Mouse (Mus musculus): ENCODE results near the gene Cdh18. TPM values are rescaled to one million over a fixed set of nuclear protein-coding genes. Genes with fewer than 3 reads are reported as not detected.
A peak's percentile ranks its signal among the peaks of the same experiment; 100 is the strongest.
"Not testable (repeated sequence)": the region's sequence is repeated elsewhere in the genome, so short reads cannot be mapped to it uniquely, and the experiment has no call there.

The Cdh18 gene
- polyA plus RNA-seq, 1 experiment from 2014 or later: 0.12 TPM

DNA sequence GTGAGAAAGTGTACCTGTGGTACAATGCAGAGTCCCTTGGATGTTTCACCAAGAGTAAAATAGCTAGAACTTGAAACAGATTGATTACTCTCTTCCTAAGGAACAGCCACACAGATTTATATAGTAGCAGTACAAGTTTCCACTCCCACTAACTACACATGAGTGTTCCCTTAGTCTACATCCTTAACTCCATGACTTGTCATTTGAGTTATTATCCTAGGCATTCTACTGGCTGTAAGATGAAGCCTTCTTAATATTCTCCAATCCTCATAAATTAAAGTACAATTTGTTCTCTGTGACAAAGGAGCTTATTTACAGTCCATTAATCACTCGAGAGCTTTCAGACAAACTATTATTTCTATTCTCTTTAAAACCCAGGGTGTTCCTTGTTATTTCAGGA, 756.2 kb downstream of the Cdh18 start:
- 19% methylated on average over 1 of the region's 1 CpGs for WGBS
- H3K9ac ChIP-seq (replicated peaks; ENCODE audit: low read length): no peak overlapping the region
- H3K36me3 ChIP-seq (ENCODE audit: insufficient read depth, low read length): no peaks in the 10 kb centered on the region
- H3K4me3 ChIP-seq (ENCODE audit: low read length): no peak overlapping the region
- no peak overlapping the region for H3K4me2 ChIP-seq (replicated peaks; ENCODE audit: low read depth, low read length)
- ATAC-seq (ENCODE audit: low FRiP score, low TSS enrichment): peak; percentile 71; the same call in 1 of the 2 replicates
- H3K27ac ChIP-seq (ENCODE audit: low read length): no peak overlapping the region
- no peaks in the 10 kb centered on the region for H3K9me3 ChIP-seq (ENCODE audit: low read length)
- no peaks in the 10 kb centered on the region for H3K4me1 ChIP-seq (ENCODE audit: insufficient read depth, low read length)
- H3K27me3 ChIP-seq (ENCODE audit: insufficient read depth, low read length): no peaks in the 10 kb centered on the region

DNA sequence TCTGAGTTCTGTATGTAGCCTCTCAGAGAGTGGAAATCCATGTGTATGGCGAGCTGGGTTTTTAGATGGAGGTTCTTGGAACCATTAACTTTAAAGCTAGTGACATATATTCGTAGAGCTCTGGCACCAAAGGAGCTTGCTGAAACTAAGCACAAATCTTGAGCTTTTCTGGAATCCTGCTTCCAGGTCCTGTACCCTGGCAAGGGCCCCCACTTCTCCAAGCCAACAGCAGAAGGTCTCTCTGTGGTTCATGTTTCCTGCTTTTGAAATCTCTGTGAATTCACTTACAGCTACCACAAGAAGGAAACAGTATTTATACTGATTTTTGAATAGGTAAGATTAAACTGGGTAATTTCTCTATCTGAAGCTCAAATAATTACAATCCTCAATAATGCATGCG, 767.9 kb downstream of the Cdh18 start:
- H3K4me2 ChIP-seq (replicated peaks; ENCODE audit: low read depth, low read length): no peak overlapping the region
- H3K27ac ChIP-seq (ENCODE audit: low read length): no peak overlapping the region
- no peak overlapping the region for H3K4me3 ChIP-seq (ENCODE audit: low read length)
- H3K36me3 ChIP-seq (ENCODE audit: insufficient read depth, low read length): no peaks in the 10 kb centered on the region
- no peaks in the 10 kb centered on the region for H3K27me3 ChIP-seq (ENCODE audit: insufficient read depth, low read length)
- H3K9me3 ChIP-seq (ENCODE audit: low read length): no peaks in the 10 kb centered on the region
- no peak overlapping the region for H3K9ac ChIP-seq (replicated peaks; ENCODE audit: low read length)
- H3K4me1 ChIP-seq (ENCODE audit: insufficient read depth, low read length): no peaks in the 10 kb centered on the region
- 90% methylated on average over 3 of the region's 3 CpGs for WGBS
- no peak for ATAC-seq (ENCODE audit: low FRiP score, low TSS enrichment)

DNA sequence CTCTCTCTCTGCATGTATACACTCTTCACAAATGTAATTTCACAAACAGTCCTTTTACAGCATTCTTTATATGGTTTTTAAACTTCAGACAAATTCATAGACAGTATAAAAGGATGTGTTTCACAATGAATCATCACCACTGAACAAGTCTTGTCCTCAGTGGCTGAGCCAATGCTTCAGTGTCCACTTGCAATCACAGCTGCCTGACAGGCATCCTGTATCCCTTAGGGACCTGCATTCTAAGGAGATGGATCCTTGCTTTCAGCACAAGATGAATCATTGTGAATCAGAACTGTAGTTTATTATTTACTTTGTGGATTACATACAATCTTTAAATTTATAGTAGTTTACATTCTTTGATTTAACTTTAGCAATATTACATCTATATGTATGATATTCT, 768.6 kb downstream of the Cdh18 start:
- Histone ChIP-seq H3K9me3 (ENCODE audit: low read length) (no peaks in the 10 kb centered on the region), H3K4me3 (ENCODE audit: low read length) (no peak overlapping the region), H3K27me3 (ENCODE audit: insufficient read depth, low read length) (no peaks in the 10 kb centered on the region), H3K4me2 (replicated peaks; ENCODE audit: low read depth, low read length) (no peak overlapping the region), H3K4me1 (ENCODE audit: insufficient read depth, low read length) (no peaks in the 10 kb centered on the region), H3K9ac (replicated peaks; ENCODE audit: low read length) (no peak overlapping the region), H3K27ac (ENCODE audit: low read length) (no peak overlapping the region), H3K36me3 (ENCODE audit: insufficient read depth, low read length) (no peaks in the 10 kb centered on the region)
- ATAC-seq (ENCODE audit: low FRiP score, low TSS enrichment): no peak

- ATAC-seq (ENCODE audit: low FRiP score, low TSS enrichment); H3K9ac ChIP-seq (replicated peaks; ENCODE audit: low read length); H3K4me1 ChIP-seq (ENCODE audit: insufficient read depth, low read length); H3K36me3 ChIP-seq (ENCODE audit: insufficient read depth, low read length); H3K27ac ChIP-seq (ENCODE audit: low read length); H3K4me2 ChIP-seq (replicated peaks; ENCODE audit: low read depth, low read length); H3K4me3 ChIP-seq (ENCODE audit: low read length); H3K27me3 ChIP-seq (ENCODE audit: insufficient read depth, low read length); H3K9me3 ChIP-seq (ENCODE audit: low read length): not testable (repeated sequence)
- WGBS: no CpG with 5 or more reads among the region's 4 CpGs
These were observed 791.5 kb downstream of the Cdh18 start for GRCm38 (mm10) chr15:23340338-23340737.

- Histone ChIP-seq H3K4me1 (ENCODE audit: insufficient read depth, low read length) (no peaks in the 10 kb centered on the region), H3K27me3 (ENCODE audit: insufficient read depth, low read length) (no peaks in the 10 kb centered on the region), H3K9me3 (ENCODE audit: low read length) (no peaks in the 10 kb centered on the region), H3K4me3 (ENCODE audit: low read length) (no peak overlapping the region), H3K27ac (ENCODE audit: low read length) (no peak overlapping the region), H3K36me3 (ENCODE audit: insufficient read depth, low read length) (no peaks in the 10 kb centered on the region), H3K4me2 (replicated peaks; ENCODE audit: low read depth, low read length) (no peak overlapping the region), H3K9ac (replicated peaks; ENCODE audit: low read length) (no peak overlapping the region)
- 80% methylated on average over 2 of the region's 2 CpGs for WGBS
- ATAC-seq (ENCODE audit: low FRiP score, low TSS enrichment): no peak
These were observed 802.3 kb downstream of the Cdh18 start for GRCm38 (mm10) chr15:23351078-23351477.

DNA sequence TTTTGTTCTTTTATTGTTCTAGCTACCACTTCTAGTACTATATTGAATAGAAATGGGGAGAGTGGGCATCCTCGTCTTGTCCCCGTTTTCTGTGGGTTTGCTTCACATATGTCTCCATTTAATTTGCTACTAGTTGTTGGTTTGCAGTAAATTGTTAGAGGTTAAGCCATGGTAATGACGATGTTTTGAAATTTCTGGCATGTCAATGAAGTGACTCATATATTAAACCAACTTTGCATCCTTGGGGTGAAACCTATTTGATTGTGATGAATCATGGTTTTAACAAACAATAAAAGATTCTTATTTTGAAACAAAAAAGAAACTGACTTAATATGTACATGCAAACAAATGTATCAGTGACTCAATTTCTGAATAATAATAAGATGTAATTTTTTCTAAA, 817.5 kb downstream of the Cdh18 start:
- WGBS: 90% methylated on average over 3 of the region's 3 CpGs

DNA sequence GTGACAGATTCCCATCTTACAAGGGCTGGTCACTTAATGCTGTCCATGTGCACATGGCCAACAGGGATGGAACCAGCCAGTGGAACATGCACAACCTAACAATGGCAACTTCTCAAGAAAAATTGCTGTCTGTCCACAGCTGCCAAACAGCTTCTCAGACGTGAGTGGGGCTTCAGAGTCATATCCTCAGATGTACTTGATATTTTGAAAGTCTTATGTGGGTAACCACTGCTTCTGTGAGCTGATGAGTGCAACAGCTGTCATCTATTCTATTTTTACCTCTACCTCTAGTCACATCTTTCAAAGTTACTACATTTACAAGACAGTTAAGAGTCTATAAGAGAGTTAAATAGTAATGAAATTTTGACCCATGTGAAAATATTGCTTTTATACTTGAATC, 818.9 kb downstream of the Cdh18 start:
- no peak for ATAC-seq (ENCODE audit: low FRiP score, low TSS enrichment)

More for the DNA sequence above, 817.5 kb downstream of the Cdh18 start:
- no peak overlapping the region for H3K27ac ChIP-seq (ENCODE audit: low read length)
- no peaks in the 10 kb centered on the region for H3K4me1 ChIP-seq (ENCODE audit: insufficient read depth, low read length)
- H3K4me3 ChIP-seq (ENCODE audit: low read length): no peak overlapping the region
- no peaks in the 10 kb centered on the region for H3K27me3 ChIP-seq (ENCODE audit: insufficient read depth, low read length)
- H3K9me3 ChIP-seq (ENCODE audit: low read length): no peaks in the 10 kb centered on the region
- no peaks in the 10 kb centered on the region for H3K36me3 ChIP-seq (ENCODE audit: insufficient read depth, low read length)
- H3K9ac ChIP-seq (replicated peaks; ENCODE audit: low read length): no peak overlapping the region
- ATAC-seq (ENCODE audit: low FRiP score, low TSS enrichment): no peak
- no peak overlapping the region for H3K4me2 ChIP-seq (replicated peaks; ENCODE audit: low read depth, low read length)

GRCm38 (mm10) chr15:23378016-23378750, 829.4 kb downstream of the Cdh18 start:
- no peaks in the 10 kb centered on the region for H3K4me1 ChIP-seq (ENCODE audit: insufficient read depth, low read length)
- H3K27ac ChIP-seq (ENCODE audit: low read length): no peak overlapping the region
- no peak overlapping the region for H3K9ac ChIP-seq (replicated peaks; ENCODE audit: low read length)
- 94% methylated on average over 2 of the region's 2 CpGs for WGBS
- no peaks in the 10 kb centered on the region for H3K36me3 ChIP-seq (ENCODE audit: insufficient read depth, low read length)
- H3K4me2 ChIP-seq (replicated peaks; ENCODE audit: low read depth, low read length): no peak overlapping the region
- no peak overlapping the region for H3K4me3 ChIP-seq (ENCODE audit: low read length)
- ATAC-seq (ENCODE audit: low FRiP score, low TSS enrichment): no peak
- no peaks in the 10 kb centered on the region for H3K27me3 ChIP-seq (ENCODE audit: insufficient read depth, low read length)
- H3K9me3 ChIP-seq (ENCODE audit: low read length): no peaks in the 10 kb centered on the region

More for the DNA sequence above, 818.9 kb downstream of the Cdh18 start:
- no peak overlapping the region for H3K4me3 ChIP-seq (ENCODE audit: low read length)
- no peak overlapping the region for H3K27ac ChIP-seq (ENCODE audit: low read length)
- H3K9me3 ChIP-seq (ENCODE audit: low read length): no peaks in the 10 kb centered on the region
- H3K36me3 ChIP-seq (ENCODE audit: insufficient read depth, low read length): no peaks in the 10 kb centered on the region
- 61% methylated on average over 1 of the region's 1 CpGs for WGBS
- H3K4me2 ChIP-seq (replicated peaks; ENCODE audit: low read depth, low read length): no peak overlapping the region
- no peaks in the 10 kb centered on the region for H3K27me3 ChIP-seq (ENCODE audit: insufficient read depth, low read length)
- no peak overlapping the region for H3K9ac ChIP-seq (replicated peaks; ENCODE audit: low read length)
- no peaks in the 10 kb centered on the region for H3K4me1 ChIP-seq (ENCODE audit: insufficient read depth, low read length)

GRCm38 (mm10) chr15:23385816-23386215, 837.0 kb downstream of the Cdh18 start:
- peaks cover 3% of the 10 kb centered on the region; the same call in 1 of the 2 replicates for H3K4me1 ChIP-seq (ENCODE audit: insufficient read depth, low read length)
- no peak overlapping the region for H3K9ac ChIP-seq (replicated peaks; ENCODE audit: low read length)
- no peaks in the 10 kb centered on the region for H3K9me3 ChIP-seq (ENCODE audit: low read length)
- no peaks in the 10 kb centered on the region for H3K27me3 ChIP-seq (ENCODE audit: insufficient read depth, low read length)
- no peak overlapping the region for H3K27ac ChIP-seq (ENCODE audit: low read length)
- no peak overlapping the region for H3K4me3 ChIP-seq (ENCODE audit: low read length)
- H3K36me3 ChIP-seq (ENCODE audit: insufficient read depth, low read length): no peaks in the 10 kb centered on the region
- no peak overlapping the region for H3K4me2 ChIP-seq (replicated peaks; ENCODE audit: low read depth, low read length)
- peak; percentile 27; the same call in 1 of the 2 replicates for ATAC-seq (ENCODE audit: low FRiP score, low TSS enrichment)
- 26% methylated on average over 4 of the region's 4 CpGs for WGBS

DNA sequence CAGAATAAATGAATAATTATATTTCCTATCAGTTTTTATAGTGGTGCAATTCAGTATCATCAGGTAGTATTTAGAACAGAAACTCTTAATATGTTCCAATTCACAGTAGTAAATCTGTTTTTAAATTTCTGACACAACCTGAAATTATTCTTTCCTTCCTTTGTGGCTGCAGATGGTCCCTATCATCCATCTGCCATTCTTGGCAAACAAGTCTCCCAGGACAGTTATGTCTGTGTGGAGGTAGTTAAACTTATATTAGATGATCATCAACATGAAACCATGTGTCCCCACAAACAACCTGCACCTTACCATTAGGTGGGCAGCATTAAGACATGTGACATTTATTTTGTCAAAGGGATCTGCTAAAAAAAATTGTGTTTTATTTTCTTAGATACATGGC, 847.8 kb downstream of the Cdh18 start:
- no peaks in the 10 kb centered on the region for H3K9me3 ChIP-seq (ENCODE audit: low read length)
- H3K36me3 ChIP-seq (ENCODE audit: insufficient read depth, low read length): no peaks in the 10 kb centered on the region
- H3K4me1 ChIP-seq (ENCODE audit: insufficient read depth, low read length): no peaks in the 10 kb centered on the region
- H3K4me2 ChIP-seq (replicated peaks; ENCODE audit: low read depth, low read length): no peak overlapping the region
- ATAC-seq (ENCODE audit: low FRiP score, low TSS enrichment): no peak
- H3K27me3 ChIP-seq (ENCODE audit: insufficient read depth, low read length): no peaks in the 10 kb centered on the region
- no peak overlapping the region for H3K27ac ChIP-seq (ENCODE audit: low read length)
- no peak overlapping the region for H3K4me3 ChIP-seq (ENCODE audit: low read length)
- H3K9ac ChIP-seq (replicated peaks; ENCODE audit: low read length): no peak overlapping the region
